Mouse (Mus musculus) spleen, postnatal 0 days (tissue): ENCODE data around the gene P4ha2. TPM values are rescaled to one million over a fixed set of nuclear protein-coding genes. Genes with fewer than 3 reads are reported as not detected.

Source experiments
- polyA plus RNA-seq: library from polyadenylated mRNA; unstranded; fragments of >200 nt; fragmentation: Nextera tagmentation; extraction: Ambion mirVana; gene quantifications from 2 replicates; pipeline ENCODE4 v1.2.1, GENCODE M21; 2015

The P4ha2 gene
- polyA plus RNA-seq: 3.6 and 4.8 TPM in 2 replicates

GRCm38 (mm10) chr11:54100045-54100691, at the start of gene P4ha2:
TSS of gene P4ha2 (plus strand) at chr11:54100095.

GRCm38 (mm10) chr11:54068520-54069371, 31.1 kb upstream of the P4ha2 start, which contains the start of gene Pdlim4:
TSS of gene Pdlim4 (minus strand) at chr11:54069014.

Other genes starting within 250 kb of the P4ha2 start
- gene Gm12216, start 240.8 kb upstream of the P4ha2 start, polyA plus RNA-seq: 3.7 and 3.9 TPM in 2 replicates
- gene Slc22a5, start 208.4 kb upstream of the P4ha2 start, polyA plus RNA-seq: 3.8 and 5.1 TPM in 2 replicates
- gene Slc22a21, start 119.8 kb upstream of the P4ha2 start, polyA plus RNA-seq: 3.2 and 3.7 TPM in 2 replicates
- 34.4 and 39.1 TPM in 2 replicates for gene Slc22a4, start 72.0 kb upstream of the P4ha2 start, polyA plus RNA-seq
- 9.8 and 13.1 TPM in 2 replicates for gene Pdlim4, start 31.1 kb upstream of the P4ha2 start, polyA plus RNA-seq
- 0.16 and 0.22 TPM in 2 replicates for gene Csf2, start 149.6 kb downstream of the P4ha2 start, polyA plus RNA-seq
- gene Il3, start 167.2 kb downstream of the P4ha2 start, polyA plus RNA-seq: not detected in 2 replicates
- gene Acsl6, start 203.7 kb downstream of the P4ha2 start, polyA plus RNA-seq: 4.7 and 5.2 TPM in 2 replicates